Mouse (Mus musculus) CD8-positive naive resting alpha-beta T cell, adult 2 months (primary cell): ENCODE results near the gene Anxa6.
"Not testable (repeated sequence)": the region's sequence is repeated elsewhere in the genome, so short reads cannot be mapped to it uniquely, and the experiment has no call there.

Experiments used
- DNase-seq, 2 experiments: peaks; one replicate each; pipeline ENCODE4 v3.0.0; 2022; ENCODE audit warnings: low read depth in 2 of 2, low spot score in 2 of 2

The Anxa6 gene

DNA sequence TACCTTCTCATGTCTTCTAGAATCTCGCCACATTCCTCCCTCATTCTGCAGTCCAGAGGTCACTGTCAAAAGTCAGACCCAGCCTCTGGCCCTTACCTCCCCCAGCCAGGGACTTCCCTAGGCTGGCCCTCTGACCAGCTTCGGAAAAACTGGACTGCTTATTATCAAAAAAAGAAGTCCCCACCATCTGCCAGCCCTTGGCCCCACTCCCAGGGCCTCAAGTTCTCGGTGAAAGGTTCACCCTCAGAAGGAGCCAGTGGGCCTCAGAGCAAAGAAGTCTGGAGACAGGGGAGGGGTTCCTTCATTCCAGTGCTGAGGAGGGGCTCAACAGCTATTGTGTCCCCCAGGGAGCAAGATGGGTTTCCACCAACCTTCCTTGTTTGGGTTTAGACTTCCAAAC, 71.3 kb downstream of the Anxa6 start:
- no peak for DNase-seq

DNA sequence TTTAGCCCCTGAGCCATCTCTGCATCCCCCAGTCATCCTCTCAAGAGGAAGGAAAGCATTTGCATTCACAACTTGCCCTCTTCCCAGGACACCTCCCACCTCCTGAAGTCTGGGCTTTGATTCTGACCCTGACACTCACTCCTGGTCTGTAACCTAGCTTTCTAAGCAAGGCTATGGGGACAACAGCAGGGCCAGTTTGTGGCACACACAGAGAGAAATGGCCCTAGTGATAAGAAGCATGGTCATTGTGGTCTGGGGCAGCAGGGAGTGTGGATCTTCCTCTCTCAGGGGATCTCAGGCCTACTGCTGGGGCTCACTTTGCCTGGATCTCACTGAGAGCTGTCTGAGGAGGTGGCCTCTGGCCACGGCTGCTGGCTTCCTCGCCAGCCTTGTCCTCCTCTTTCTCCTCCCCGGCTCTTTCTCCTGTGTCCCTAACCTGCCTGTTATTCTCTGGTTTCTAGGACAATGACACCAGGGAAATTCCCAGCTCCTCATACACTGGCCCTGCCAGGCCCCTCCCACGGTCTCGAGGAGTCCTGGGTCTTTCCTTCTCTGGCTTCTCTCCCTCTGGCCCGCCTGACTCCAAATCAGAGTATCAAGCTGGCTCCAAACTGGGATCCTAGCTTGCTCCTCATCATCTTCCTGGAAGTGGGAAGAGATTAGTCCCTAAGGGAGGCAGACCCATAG, 71.9 kb downstream of the Anxa6 start:
- DNase-seq: no peak

DNA sequence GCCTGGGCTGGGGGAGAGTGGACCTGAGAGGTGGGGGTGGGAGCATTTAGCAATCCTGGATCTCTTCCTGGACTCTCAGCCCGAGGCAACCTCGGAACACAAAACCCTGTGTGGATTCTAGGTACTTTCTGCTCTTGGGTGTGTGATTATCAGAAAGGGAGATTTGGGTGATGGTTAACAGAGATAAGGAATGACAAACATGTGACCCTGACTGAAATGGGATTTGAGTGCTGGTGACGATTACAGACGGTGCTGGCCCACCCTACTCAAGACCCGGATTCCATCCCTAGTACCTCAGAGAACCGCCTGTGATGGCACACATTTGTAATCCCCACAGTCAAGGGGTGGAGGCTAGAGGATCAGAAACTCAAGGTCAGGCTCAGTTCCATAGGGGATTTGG, 73.0 kb downstream of the Anxa6 start:
- no peak for DNase-seq

DNA sequence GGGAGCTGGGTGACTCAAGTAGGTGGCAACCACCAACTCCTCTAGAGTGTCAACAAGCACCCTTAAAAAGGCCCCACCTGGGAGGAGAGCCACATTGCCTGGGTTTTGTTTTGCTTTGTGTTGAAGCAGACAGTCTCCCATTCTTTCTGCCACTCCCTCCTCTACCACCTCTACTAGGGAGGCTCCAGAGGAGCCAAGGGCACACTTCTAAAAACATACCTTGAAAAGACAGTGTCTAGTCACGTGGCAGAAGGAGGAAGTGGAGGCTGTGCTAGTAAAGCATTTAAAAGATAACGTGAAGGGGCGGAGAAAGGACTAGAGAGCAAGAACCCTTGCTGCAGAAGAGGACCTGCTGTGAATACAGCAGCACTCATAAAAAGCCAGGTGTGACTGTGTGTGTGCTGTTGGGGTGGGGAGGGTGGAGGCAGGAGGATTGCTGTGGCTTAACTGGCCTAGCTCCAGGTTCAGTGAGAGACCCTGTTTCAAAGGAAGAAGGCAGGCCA, 74.6 kb downstream of the Anxa6 start:
- peak; percentile 77 for DNase-seq

DNA sequence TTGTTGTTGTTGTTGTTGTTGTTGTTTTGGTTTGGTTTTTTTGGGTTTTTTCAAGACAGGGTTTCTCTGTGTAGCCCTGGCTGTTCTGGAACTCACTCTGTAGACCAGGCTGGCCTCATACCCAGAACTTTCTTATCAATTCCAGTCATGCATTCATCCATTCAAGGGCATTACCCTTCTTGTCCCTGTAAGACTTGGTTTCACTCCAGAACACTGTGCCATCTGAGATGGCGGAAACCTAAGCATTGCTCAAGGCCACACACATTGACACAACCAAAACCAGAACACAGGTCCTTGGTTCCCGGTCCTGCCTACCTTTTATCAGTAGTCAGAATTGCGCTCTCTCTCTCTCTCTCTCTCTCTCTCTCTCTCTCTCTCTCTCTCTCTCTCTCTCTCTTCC, 75.5 kb downstream of the Anxa6 start:
- DNase-seq: not testable (repeated sequence)

DNA sequence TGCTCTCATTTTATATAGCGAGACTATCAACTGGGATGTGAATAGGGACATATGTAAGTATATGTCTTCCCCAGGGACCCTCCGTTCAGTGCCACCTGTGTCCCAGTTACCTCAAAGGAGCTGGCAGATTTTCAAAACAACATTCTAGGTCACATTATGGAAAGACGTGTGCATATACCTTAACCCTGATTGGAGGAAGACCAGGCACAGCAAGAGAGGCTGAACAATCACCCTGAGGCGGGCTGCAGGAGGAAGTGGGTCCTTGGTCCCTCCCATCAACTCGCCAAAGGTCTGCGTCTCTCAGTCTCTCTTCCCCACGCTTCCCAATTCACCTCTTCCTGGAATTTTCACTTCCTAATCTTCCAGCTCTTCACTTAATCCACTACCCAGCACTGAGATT, 76.3 kb downstream of the Anxa6 start:
- DNase-seq: peak; percentile 52 to 53

DNA sequence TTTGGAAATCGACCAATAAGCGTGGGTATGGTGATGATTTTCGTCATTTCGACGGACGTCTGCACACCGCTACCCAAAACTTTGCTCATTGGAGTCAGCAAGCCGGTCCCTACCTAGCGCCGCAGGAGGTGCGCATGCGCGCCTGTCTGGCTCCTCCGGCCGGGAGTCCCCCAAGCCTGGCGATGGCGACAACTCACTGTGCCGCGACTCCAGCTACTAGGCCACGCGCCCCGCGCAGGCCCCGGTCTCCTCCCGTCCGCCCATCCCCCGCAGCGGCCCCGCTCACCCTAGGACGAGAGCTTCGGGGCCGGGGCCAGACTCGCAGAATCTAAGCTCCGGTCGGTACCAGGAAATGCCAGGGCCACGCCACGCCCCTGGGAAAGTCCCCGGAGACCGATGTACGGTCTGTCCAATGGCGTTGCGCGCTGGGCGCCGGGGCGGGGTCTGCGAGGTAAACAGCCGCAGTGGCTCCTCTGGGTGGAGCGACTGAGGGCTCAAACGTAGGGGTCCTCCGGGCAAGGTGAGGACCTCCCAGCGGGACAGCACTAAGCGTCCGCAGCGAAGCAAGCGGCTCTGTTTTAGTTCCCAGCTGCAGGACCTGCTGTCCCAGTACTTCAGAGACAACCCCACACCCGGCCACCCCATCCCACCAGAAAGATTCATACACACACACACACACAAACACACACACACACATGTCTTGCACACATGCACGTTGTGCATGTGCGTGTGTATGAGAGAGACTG, 77.3 kb downstream of the Anxa6 start:
- DNase-seq: peak; percentile 96 to 98

DNA sequence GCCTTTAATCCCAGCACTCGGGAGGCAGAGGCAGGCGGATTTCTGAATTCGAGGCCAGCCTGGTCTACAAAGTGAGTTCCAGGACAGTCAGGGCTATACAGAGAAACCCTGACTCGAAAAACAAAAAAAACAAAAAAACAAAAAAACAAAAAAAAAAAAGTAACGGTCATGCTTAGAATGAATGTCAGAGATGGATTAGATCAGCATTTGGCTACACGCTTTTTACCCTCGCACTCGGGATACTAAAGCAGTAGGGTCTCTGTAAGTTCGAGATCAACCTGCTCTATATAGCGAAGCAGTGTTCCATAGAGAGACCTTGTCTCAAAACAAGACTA, 77.9 kb downstream of the Anxa6 start:
- DNase-seq: not testable (repeated sequence)

DNA sequence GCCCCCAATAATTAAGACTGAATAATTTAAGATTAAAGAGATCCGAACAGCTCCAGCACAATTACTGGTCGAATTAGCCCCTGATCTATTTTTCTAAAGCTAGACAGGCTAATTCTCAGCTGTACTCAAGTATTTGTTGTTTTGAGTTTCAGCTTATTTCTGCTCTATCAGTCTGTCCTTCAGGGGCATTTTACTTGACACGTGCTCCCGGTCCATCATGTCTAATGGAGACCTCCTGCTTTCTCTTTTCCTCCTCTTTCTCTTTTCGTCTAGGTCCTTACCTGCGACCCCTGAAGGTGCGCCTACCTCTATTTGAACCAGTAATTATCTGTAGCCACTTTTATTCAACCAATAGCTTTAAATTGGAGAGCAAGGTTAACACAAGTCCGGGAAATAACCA, 78.5 kb downstream of the Anxa6 start:
- no peak for DNase-seq

DNA sequence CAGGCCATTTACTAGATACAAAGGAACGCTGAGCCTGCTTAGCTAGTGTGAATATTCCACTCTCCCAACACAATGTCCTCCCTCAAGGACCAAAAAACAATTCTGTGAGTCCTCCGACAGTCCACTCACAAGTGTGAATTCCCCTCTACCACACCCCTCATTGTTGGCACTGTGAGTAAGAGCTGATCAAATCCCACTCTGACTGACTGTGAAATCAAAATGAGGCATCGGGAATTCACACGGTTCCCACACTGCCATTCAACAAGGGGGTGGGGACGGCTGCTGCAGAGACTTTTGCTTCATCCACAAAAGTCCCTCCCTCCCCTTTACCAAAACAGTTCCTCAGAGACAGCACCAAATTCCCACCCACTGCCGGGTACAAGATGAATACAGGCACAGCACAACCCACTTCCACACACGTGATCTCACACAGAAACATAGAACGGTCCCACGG, 79.2 kb downstream of the Anxa6 start:
- DNase-seq: peak in 1 of 2 experiments; percentile 9

DNA sequence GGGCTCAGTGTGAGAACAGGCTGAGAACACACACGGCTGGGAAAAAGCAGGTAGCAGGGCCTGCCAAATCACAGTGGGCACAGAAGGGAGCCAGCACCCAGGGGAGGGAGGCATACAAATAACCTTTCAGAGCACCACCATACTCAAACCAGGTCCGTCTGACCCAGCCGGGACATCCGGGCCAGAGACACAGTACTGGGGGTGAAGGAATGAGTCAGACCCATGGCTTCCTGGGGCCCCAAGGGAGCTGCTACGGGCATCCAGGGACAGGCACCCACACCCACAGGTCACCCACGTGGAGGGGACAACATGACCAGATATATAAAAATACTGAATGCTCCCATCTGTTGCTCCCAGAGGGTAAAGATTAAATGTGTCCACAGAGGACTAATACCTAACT, 80.6 kb downstream of the Anxa6 start:
- DNase-seq: no peak

DNA sequence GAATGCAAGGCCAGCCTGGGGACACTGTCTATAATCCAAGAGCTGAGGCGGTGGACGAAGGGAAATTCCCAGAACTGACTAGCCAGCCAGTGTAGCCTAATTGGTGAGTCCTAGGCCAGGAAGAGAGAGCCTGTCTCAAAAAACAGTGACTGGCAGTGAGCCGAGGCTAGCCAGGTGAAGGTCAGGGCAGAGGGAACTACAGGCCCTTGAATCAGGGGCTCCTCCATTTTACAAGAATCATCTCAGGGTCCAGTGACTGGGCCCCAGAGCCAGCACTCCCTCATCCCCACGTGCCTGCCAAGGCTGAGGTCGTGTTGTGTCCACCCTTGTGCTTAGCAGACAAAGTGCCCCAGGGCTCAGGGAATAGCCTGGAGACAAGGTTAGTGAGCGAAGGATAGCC, 82.6 kb downstream of the Anxa6 start:
- no peak for DNase-seq

DNA sequence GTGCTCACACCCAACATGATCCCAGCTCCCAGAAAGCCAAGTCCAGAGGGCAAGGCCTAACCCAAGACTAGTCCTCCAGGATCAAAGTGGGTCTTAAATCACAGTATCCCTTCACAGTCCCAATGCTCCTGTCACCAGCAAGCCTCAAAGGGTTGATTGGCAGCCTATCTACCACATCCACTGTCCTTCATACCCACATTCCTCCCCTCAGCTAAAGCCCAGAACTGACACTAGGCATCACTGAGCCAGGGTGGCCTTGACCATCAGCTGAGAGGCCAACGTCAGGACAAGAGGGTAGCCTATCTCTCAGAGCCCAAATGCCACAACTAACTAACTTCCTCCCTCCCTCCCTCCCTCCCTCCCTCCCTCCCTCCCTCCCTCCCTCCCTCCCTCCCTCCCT, 83.5 kb downstream of the Anxa6 start:
- DNase-seq: no peak

DNA sequence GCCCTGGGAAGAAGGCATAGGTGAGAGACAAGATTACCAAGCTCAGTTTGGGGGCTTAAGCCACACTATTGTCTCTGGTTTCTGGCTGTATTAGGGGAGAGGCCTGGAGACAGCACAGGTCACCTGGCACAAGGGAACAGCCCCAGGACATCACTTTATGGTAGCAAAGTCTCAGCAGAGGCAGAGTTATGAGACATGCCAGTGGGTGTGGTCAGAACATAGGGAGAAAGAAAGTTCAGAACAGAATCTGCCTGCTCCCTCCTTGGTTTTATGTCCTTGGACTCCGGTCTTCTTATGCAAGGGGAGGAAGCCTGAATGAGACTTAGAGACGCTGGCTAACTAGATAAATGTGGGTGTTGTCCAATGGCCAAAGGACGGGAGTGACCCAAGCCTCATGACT, 88.5 kb downstream of the Anxa6 start:
- no peak for DNase-seq

DNA sequence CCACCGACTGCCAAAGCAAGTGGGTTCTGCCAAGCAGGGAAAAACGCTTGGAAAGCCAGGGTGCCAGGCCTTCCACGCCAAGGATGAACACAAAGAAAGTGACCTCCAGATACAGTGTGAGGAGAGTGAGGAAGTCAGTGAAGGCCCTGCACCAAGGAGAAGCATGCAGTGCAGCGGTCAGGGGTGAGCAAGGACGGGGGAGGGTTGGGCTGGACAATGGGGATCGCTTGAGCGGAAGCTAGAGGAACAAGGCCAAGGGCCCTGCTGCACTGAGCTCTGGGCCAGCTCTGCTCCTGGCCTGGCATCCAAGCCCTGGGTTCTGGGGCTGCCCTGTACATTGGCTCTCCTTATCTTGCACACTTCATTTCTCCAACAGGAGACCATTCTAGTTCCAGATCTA, 93.2 kb downstream of the Anxa6 start:
- DNase-seq: no peak

DNA sequence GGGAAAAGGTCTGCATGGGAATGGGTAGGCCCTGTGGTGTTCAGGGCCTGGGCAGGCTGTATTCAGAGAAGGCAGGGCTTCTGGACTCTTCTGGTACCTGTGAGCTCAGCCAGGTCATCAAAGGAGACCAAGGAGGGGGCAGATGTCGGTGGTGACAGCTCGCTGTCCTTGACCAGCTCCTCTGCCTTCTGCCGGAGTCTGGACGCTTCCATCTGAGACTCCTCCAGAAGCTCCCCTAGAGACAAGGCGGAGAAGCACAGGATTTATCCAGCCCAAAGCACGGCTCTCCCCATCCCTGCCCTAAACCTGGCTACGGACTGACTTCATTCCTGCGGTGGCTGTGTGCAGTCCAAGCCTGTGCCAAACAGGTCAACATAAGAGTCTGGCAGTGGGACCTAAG, 93.7 kb downstream of the Anxa6 start:
- no peak for DNase-seq

DNA sequence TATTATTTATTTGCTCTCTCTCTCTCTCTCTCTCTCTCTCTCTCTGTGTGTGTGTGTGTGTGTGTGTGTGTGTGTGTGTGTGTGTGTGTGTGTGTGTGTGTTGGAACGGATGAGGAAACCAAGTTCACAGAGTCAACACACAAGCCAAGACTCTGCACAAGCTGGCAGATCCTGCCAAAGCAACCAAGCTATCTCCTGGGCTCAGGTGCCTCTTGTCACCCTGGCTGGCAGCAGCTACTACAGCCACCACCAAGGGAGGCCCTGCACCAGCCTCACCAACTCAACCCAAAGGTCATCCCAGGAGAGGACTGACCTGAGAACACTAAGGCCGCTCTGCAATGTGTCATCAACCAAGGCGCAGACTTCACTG, 96.5 kb downstream of the Anxa6 start:
- DNase-seq: no peak

DNA sequence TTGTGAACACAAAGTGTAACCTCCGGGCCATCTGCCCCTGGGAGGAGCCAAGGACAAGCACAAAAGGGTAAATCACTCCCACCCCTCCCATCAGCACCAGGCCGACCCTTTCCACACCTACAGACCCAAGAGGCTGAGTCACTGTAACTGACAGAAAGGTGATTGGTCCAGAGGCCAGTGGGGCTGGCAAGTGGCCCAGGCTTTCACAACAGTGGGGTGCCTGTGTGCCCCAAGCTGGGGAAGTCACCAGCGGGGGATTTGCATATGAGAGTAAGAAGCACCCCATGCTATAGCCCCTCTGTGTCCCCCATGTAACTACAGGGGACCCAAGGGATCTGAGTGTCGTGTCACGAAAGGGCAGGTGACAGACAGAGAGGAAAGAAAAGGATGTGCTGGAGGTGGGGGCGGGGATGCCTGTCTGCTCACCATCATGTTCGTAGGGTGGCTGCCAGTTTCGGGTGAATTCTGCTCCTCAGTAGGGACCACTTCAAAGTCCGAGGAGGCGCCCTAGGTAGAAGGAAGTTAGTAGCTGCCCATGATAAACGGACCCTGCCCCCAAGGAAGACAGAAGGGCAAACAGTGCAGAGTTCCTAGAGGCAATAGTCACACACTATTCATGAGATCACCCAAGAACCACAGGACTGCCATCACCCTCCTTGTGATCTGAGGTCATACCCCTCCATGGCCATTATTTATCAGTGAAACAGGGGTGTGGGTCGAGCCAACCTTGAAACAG, 97.0 kb downstream of the Anxa6 start:
- DNase-seq: no peak

DNA sequence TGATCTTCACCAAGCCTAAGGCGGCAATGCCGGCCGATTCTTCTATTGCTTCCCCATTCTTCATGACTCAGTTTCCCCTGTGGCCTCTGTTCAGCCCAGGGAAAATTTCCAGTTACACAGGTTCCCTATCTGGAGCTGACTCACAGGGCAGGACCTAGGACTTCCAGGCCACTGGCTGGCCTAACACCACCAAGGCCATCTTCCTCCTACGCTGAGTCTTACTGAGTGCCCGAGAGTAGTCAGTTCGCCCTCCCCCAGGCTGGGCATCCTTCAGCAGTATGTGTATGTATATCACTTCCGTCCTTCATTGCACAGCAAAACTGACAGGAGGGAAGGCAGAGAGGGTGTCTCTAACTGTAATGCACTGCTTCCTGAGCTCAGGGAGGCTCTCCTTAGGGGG, 99.0 kb downstream of the Anxa6 start:
- no peak for DNase-seq

DNA sequence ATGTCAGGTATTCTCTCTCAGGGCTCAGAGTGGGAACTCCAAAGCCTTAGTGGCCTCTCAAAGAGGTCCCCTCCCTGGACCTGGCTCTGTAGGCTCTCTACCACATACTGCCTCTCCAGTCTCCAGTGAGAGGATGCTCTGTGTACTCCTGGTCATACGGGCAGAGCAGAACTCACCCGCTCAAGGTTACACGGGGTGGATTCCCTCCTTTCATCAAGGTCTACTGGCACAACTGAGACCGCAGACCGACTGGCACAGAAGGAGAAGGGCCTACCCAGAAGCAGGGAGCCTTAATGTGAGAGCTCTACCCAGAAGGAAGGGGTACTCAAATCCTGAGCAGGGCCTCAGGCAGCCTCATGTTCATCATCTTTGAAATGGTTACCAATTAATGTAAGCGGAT, 100.7 kb downstream of the Anxa6 start:
- DNase-seq: no peak

DNA sequence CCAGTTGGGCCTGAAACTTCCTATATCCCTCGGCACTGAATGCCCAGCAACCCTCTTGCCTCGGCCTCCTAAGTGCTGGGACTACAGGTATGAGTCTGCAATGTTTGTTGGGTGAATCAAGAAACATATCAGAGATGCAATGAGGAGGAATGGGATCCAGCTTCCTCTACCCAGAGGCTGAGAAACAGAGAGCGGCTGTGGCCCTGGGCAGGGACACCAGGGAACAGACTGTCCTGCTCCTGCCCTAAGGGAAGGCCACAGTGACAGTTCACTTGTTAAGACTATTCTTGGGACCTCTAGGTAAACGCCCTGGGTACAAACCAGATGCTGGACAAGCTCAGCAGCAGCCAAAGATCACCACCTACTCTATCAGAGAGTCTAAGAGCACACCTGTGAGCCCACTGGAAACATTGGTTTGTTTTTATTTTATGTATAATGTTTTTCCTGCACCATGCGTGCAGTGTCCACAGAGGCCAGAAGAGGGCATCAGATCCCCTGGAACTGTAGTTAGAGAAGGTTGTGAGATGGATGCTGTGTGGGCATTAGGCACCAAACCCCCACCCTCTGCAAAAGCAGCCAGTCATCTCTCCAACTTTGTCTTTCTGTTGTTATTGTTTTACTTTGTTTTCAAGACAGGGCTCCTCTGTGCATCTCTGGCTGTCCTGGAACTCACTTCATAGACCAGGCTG, 101.7 kb downstream of the Anxa6 start:
- peak; percentile 51 to 74 for DNase-seq
